Mouse (Mus musculus) left cerebral cortex, adult 18-20 months (tissue): ENCODE data around the gene Ttll7. TPM values are rescaled to one million over a fixed set of nuclear protein-coding genes. Genes with fewer than 3 reads are reported as not detected.

Experiments
- DNase-seq, 2 experiments: peaks; one replicate each; pipeline ENCODE4 v3.0.0; 2021 to 2022; ENCODE audit warnings: low spot score in 2 of 2, mixed read lengths in 1 of 2
- total RNA-seq, 2 experiments: library from RNA; stranded (reverse); gene quantifications; 2 replicates each; pipeline ENCODE4 v1.2.3; 2021

Gene Ttll7
- total RNA-seq, 2 experiments from 2014 or later, result 170 to 178 TPM

GRCm38 (mm10) chr3:146993834-146994669, 141.9 kb downstream of the Ttll7 start:
- DNase-seq, result peak; percentile 36 to 54

- DNase-seq, result no peak
Measured at GRCm38 (mm10) chr3:146994670-146995415, 142.7 kb downstream of the Ttll7 start.

GRCm38 (mm10) chr3:146999148-146999547, 147.0 kb downstream of the Ttll7 start:
- DNase-seq, result no peak

- no peak for DNase-seq
Measured at GRCm38 (mm10) chr3:147000963-147001362, 148.8 kb downstream of the Ttll7 start.

GRCm38 (mm10) chr3:147001557-147001956, 149.4 kb downstream of the Ttll7 start:
- no peak for DNase-seq

- DNase-seq, result no peak
Measured at GRCm38 (mm10) chr3:147016506-147016905, 164.3 kb downstream of the Ttll7 start.

- no peak for DNase-seq
Measured at GRCm38 (mm10) chr3:147019506-147019905, 167.3 kb downstream of the Ttll7 start.

- DNase-seq, result no peak
Measured at GRCm38 (mm10) chr3:147026248-147026647, 174.1 kb downstream of the Ttll7 start.

- DNase-seq, result no peak
Measured at GRCm38 (mm10) chr3:147028382-147028781, 176.2 kb downstream of the Ttll7 start.

GRCm38 (mm10) chr3:147029718-147030117, 177.6 kb downstream of the Ttll7 start:
- no peak for DNase-seq

- DNase-seq, result no peak
Measured at GRCm38 (mm10) chr3:147030266-147030880, 178.2 kb downstream of the Ttll7 start.

Other genes starting within 250 kb of the Ttll7 start
- gene Dnase2b, start 236.8 kb upstream of the Ttll7 start, total RNA-seq, result not detected
- not detected for gene 4930503B20Rik, start 201.1 kb upstream of the Ttll7 start, total RNA-seq
- under 1 TPM; 0.23 to 0.59 TPM for gene Samd13, start 166.8 kb upstream of the Ttll7 start, total RNA-seq
- gene Prkacb, start 39.4 kb upstream of the Ttll7 start, total RNA-seq, result 100 to 1,000 TPM; 453 to 516 TPM